Mouse (Mus musculus): ENCODE measurements around the gene Kcnb1.

Gene Kcnb1

GRCm38 (mm10) chr2:167163134-167163533 lies 26.8 kb downstream of the Kcnb1 start:
- no peak for DNase-seq (ENCODE audit: low read depth)

GRCm38 (mm10) chr2:167162516-167163021 lies 27.4 kb downstream of the Kcnb1 start:
- no peak for DNase-seq (ENCODE audit: low read depth)

- no peak for DNase-seq (ENCODE audit: low read depth)
Observed at GRCm38 (mm10) chr2:167159721-167160120, 30.2 kb downstream of the Kcnb1 start.

- DNase-seq (ENCODE audit: low read depth): no peak
Observed at GRCm38 (mm10) chr2:167158780-167159179, 31.2 kb downstream of the Kcnb1 start.

- no peak for DNase-seq (ENCODE audit: low read depth)
Observed at GRCm38 (mm10) chr2:167156118-167156715, 33.7 kb downstream of the Kcnb1 start.

- no peak for DNase-seq (ENCODE audit: low read depth)
Observed at GRCm38 (mm10) chr2:167155541-167155973, 34.4 kb downstream of the Kcnb1 start.

GRCm38 (mm10) chr2:167150880-167151279 lies 39.1 kb downstream of the Kcnb1 start:
- DNase-seq (ENCODE audit: low read depth): no peak

- no peak for DNase-seq (ENCODE audit: low read depth)
Observed at GRCm38 (mm10) chr2:167150135-167150534, 39.8 kb downstream of the Kcnb1 start.

GRCm38 (mm10) chr2:167149035-167149434 lies 40.9 kb downstream of the Kcnb1 start:
- DNase-seq (ENCODE audit: low read depth): no peak

GRCm38 (mm10) chr2:167147708-167148107 lies 42.2 kb downstream of the Kcnb1 start:
- DNase-seq (ENCODE audit: low read depth): no peak

- no peak for DNase-seq (ENCODE audit: low read depth)
Observed at GRCm38 (mm10) chr2:167145904-167146303, 44.1 kb downstream of the Kcnb1 start.

- DNase-seq (ENCODE audit: low read depth): no peak
Observed at GRCm38 (mm10) chr2:167144439-167145307, 45.3 kb downstream of the Kcnb1 start.

- no peak for DNase-seq (ENCODE audit: low read depth)
Observed at GRCm38 (mm10) chr2:167143914-167144313, 46.0 kb downstream of the Kcnb1 start.

GRCm38 (mm10) chr2:167142282-167142681 lies 47.7 kb downstream of the Kcnb1 start:
- no peak for DNase-seq (ENCODE audit: low read depth)

GRCm38 (mm10) chr2:167141810-167142209 lies 48.1 kb downstream of the Kcnb1 start:
- DNase-seq (ENCODE audit: low read depth): peak; percentile 23

- no peak for DNase-seq (ENCODE audit: low read depth)
Observed at GRCm38 (mm10) chr2:167139801-167140269, 50.1 kb downstream of the Kcnb1 start.

GRCm38 (mm10) chr2:167138611-167139010 lies 51.3 kb downstream of the Kcnb1 start:
- no peak for DNase-seq (ENCODE audit: low read depth)

- no peak for DNase-seq (ENCODE audit: low read depth)
Observed at GRCm38 (mm10) chr2:167136909-167137308, 53.0 kb downstream of the Kcnb1 start.

GRCm38 (mm10) chr2:167132041-167132440 lies 57.9 kb downstream of the Kcnb1 start:
- DNase-seq (ENCODE audit: low read depth): no peak

GRCm38 (mm10) chr2:167130050-167130770 lies 59.7 kb downstream of the Kcnb1 start:
- DNase-seq (ENCODE audit: low read depth): no peak

GRCm38 (mm10) chr2:167129608-167129955 lies 60.4 kb downstream of the Kcnb1 start:
- no peak for DNase-seq (ENCODE audit: low read depth)
